Mouse (Mus musculus) left cerebral cortex, adult 9 months (tissue): ENCODE measurements around the gene Tubb2a.

Experiments
- DNase-seq, 2 experiments: peaks; one replicate each; pipeline ENCODE4 v3.0.0; 2022; ENCODE audit warnings: low spot score in 2 of 2

Tubb2a gene

GRCm38 (mm10) chr13:34051692-34052091, 26.1 kb downstream of the Tubb2a start:
- DNase-seq = no peak

GRCm38 (mm10) chr13:34050479-34050878, 27.3 kb downstream of the Tubb2a start:
- peak; percentile 57 to 71 for DNase-seq

- DNase-seq = no peak
These were observed 30.3 kb downstream of the Tubb2a start for GRCm38 (mm10) chr13:34047526-34047925.

- peak; percentile 55 to 86 for DNase-seq
These were observed 31.3 kb downstream of the Tubb2a start for GRCm38 (mm10) chr13:34046421-34047012.

- DNase-seq = no peak
These were observed 32.1 kb downstream of the Tubb2a start for GRCm38 (mm10) chr13:34045511-34046249.

GRCm38 (mm10) chr13:34043716-34044393, 34.0 kb downstream of the Tubb2a start:
- DNase-seq = no peak

GRCm38 (mm10) chr13:34040091-34040490, 37.7 kb downstream of the Tubb2a start:
- DNase-seq = no peak

GRCm38 (mm10) chr13:34038901-34039341, 38.9 kb downstream of the Tubb2a start:
- DNase-seq = no peak

- DNase-seq = no peak
These were observed 39.8 kb downstream of the Tubb2a start for GRCm38 (mm10) chr13:34038056-34038432.

- DNase-seq = peak; percentile 73 to 92
These were observed 40.4 kb downstream of the Tubb2a start, which contains the start of gene Bphl for GRCm38 (mm10) chr13:34037172-34038055. TSS of gene Bphl (plus strand) at chr13:34037597.

GRCm38 (mm10) chr13:34036726-34037125, 41.1 kb downstream of the Tubb2a start:
- no peak for DNase-seq

- DNase-seq = no peak
These were observed 42.4 kb downstream of the Tubb2a start for GRCm38 (mm10) chr13:34035424-34035823.

GRCm38 (mm10) chr13:34032041-34032440, 45.8 kb downstream of the Tubb2a start:
- no peak for DNase-seq
